In the genomic region with DNA sequence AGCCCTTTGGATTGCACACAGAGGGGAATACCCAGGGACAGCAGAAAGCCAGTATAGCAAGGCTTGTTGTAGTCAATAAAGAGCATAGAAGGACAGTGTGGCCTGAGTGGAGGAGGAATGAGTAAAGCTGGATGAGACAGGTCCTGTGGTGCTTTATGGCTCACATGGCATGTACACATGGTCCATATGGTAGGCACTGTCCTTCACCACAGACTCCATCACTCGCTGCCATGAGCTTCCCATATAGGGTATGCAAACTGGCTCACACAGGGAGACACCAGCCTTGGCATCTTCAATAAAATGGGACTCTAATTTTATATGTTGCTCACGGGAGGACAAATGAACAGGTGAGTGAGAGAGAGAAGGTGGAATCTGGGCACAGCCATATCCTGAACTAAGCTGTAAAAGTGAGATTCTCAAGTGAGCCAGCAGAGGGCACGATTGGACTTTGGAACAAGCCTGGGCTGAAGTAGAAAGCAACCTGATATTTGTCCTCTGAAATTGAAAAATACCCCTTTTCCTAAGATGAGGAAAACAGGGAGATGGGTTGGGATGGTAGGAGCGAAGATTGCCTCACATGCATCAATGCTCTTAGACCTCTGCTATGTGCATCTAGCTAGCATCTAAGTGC, we compare ENCODE assay signal across 8 mouse cellular contexts. TPM values are rescaled to one million over a fixed set of nuclear protein-coding genes. Genes with fewer than 3 reads are reported as not detected.
A peak's percentile ranks its signal among the peaks of the same experiment; 100 is the strongest.
DNase-seq lines count a peak whose midpoint lies in the region; ATAC-seq lines count a peak whose summit lies in the region.

No protein-coding gene starts in this region.

- H3K36me3 ChIP-seq in embryonic facial prominence, embryonic 10.5 days (replicated peaks), result no peaks in the 10 kb centered on the region
- H3K36me3 ChIP-seq in hindbrain, embryonic 12.5 days, result no peaks in the 10 kb centered on the region
- H3K36me3 ChIP-seq in splenic B cell, adult 2 months (ENCODE audit: control insufficient read depth, insufficient read depth, low read length, poor library complexity, severe bottlenecking), result no peaks in the 10 kb centered on the region

- WGBS in embryonic facial prominence, embryonic 10.5 days, result 41% methylated on average over 4 of the region's 4 CpGs
- 31% methylated on average over 4 of the region's 4 CpGs for WGBS in hindbrain, embryonic 12.5 days

- H3K27ac ChIP-seq in embryonic facial prominence, embryonic 10.5 days (replicated peaks), result no peak overlapping the region
- H3K27ac ChIP-seq in hindbrain, embryonic 12.5 days, result no peak overlapping the region

- no peak overlapping the region for H3K4me2 ChIP-seq in hindbrain, embryonic 12.5 days (replicated peaks)

- H3K4me3 ChIP-seq in embryonic facial prominence, embryonic 10.5 days, result no peak overlapping the region
- H3K4me3 ChIP-seq in hindbrain, embryonic 12.5 days, result no peak overlapping the region

- H3K9me3 ChIP-seq in embryonic facial prominence, embryonic 10.5 days, result no peaks in the 10 kb centered on the region
- H3K9me3 ChIP-seq in hindbrain, embryonic 12.5 days (replicated peaks), result no peaks in the 10 kb centered on the region

- DNase-seq in CD4-positive, CD25-positive, alpha-beta regulatory T cell, adult 2 months (ENCODE audit: low read depth, low spot score), result peak; percentile 11
- DNase-seq in adrenal gland, postnatal 10 days, result peak; percentile 80
- DNase-seq in embryonic facial prominence, embryonic 10.5 days (ENCODE audit: low spot score), result peak; percentile 64
- peak; percentile 37 to 67 for DNase-seq in layer of hippocampus, postnatal 36 days
- DNase-seq in mesoderm, embryonic 11.5 days (ENCODE audit: low read depth, low spot score), result peak; percentile 73
- peak; percentile 18 for DNase-seq in splenic B cell, adult 2 months (ENCODE audit: low read depth, low spot score)

- H3K9ac ChIP-seq in hindbrain, embryonic 12.5 days, result no peak overlapping the region

- H3K27me3 ChIP-seq in embryonic facial prominence, embryonic 10.5 days (replicated peaks; ENCODE audit: low read depth, poor library complexity, severe bottlenecking), result no peaks in the 10 kb centered on the region
- no peaks in the 10 kb centered on the region for H3K27me3 ChIP-seq in hindbrain, embryonic 12.5 days
- no peaks in the 10 kb centered on the region for H3K27me3 ChIP-seq in splenic B cell, adult 2 months (ENCODE audit: control insufficient read depth, insufficient read depth, low read length, poor library complexity, severe bottlenecking)

- no peak for ATAC-seq in CD4-positive, CD25-positive, alpha-beta regulatory T cell, adult 4 months
- ATAC-seq in hindbrain, embryonic 12.5 days (ENCODE audit: low FRiP score), result 0 out of 2 replicates have a peak, but pooled peaks have one; percentile 56

- no peaks in the 10 kb centered on the region for H3K4me1 ChIP-seq in embryonic facial prominence, embryonic 10.5 days
- no peaks in the 10 kb centered on the region for H3K4me1 ChIP-seq in hindbrain, embryonic 12.5 days

RNA-seq across cellular contexts. Expression of a gene that starts 41.9 kb away (rescaled TPM):
- polyA plus RNA-seq in CD4-positive, CD25-positive, alpha-beta regulatory T cell, adult 4 months (2017; shearing (Covaris generic)), result not detected
- total RNA-seq in adrenal gland, postnatal 10 days (2021), result not detected
- 0.45 and 1.2 TPM in 2 replicates for polyA plus RNA-seq in embryonic facial prominence, embryonic 10.5 days (2016; fragmentation: Nextera tagmentation; extraction: Ambion mirVana)
- 1.2 and 2.5 TPM in 2 replicates for polyA plus RNA-seq in hindbrain, embryonic 12.5 days (2016; fragmentation: Nextera tagmentation; extraction: Ambion mirVana)
- 1 to 10 TPM; 1.1 to 1.3 TPM for total RNA-seq in layer of hippocampus, postnatal 36 days (2021)

Comparison
In these comparisons a context has a peak if more than half of its experiments do, and no peak if none do; other contexts are left out.
1. DNase-seq: peak in every context shown above with its lines; median percentile 80 in adrenal gland, postnatal 10 days; 73 in mesoderm, embryonic 11.5 days; 64 in embryonic facial prominence, embryonic 10.5 days; 52 in layer of hippocampus, postnatal 36 days; 18 in splenic B cell, adult 2 months; 11 in CD4-positive, CD25-positive, alpha-beta regulatory T cell, adult 2 months.